In genomic region chr16:15462856-15463255, GRCm38 (mm10) we compare ENCODE assay signal across 3 mouse cellular contexts.
DNase-seq lines count a peak whose midpoint lies in the region.

No protein-coding gene starts in this region.

- DNase-seq in ES-CJ7 (ENCODE audit: low read depth, low spot score), result peak; percentile 52
- peak; percentile 53 for DNase-seq in R1 (ENCODE audit: low read depth, low spot score)
- peak; percentile 54 for DNase-seq in ZHBTc4 (ENCODE audit: low read depth, low spot score)
